Mouse (Mus musculus) cortical plate, adult 2 months (tissue): ENCODE results near the gene Fam117a.

Experiments
- CTCF ChIP-seq: fragments of 200-500 bp; IDR thresholded peaks from 2 replicates; pipeline ENCODE4 v1.5.1; 2011; ENCODE audit warnings: mild to moderate bottlenecking, control low read depth, low read length; ENCODE audit not compliant: insufficient read depth; ENCODE audit errors: extremely low read depth
- POLR2A ChIP-seq: fragments of 200-500 bp; IDR thresholded peaks from 2 replicates; pipeline ENCODE4 v1.6.1; 2011; ENCODE audit warnings: mild to moderate bottlenecking, low read length, control low read depth; ENCODE audit not compliant: insufficient read depth; ENCODE audit errors: extremely low read depth

DNA sequence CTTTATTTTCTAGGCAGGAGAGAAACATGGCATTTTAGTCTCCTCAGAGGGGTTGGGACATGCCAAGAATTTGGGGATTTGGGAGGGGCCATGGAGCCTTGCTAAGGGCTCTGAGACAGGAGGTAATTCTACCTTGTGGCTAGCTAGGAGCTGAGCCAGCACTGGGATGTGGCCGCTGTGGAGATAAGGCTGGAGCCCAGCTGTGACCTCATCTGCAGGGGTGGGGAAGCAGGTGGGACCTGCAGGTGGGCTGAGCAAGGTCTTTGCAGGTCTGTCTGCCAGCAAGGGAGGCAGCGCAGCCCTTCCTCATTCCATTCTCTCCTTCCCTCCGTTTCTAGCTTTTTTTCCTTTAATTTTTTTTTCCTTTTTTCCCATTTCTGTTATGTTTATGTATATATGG, 21.4 kb downstream of the Fam117a start:
- no peak for TF ChIP-seq CTCF
- TF ChIP-seq POLR2A = no peak
